Mouse (Mus musculus) CH12.LX (cell line): ENCODE data around the gene Mfrp. TPM values are rescaled to one million over a fixed set of nuclear protein-coding genes. Genes with fewer than 3 reads are reported as not detected.

ENCODE experiments used
- polyA plus RNA-seq: library from polyadenylated mRNA; unstranded; fragments of >175 nt; gene quantifications from 2 replicates; pipeline ENCODE4 v1.2.1, GENCODE M21; 2012; ENCODE audit warnings: low read depth; ENCODE audit not compliant: insufficient read length
- total RNA-seq, 2 experiments: library from RNA; depleted of rRNA; stranded (reverse); fragments of 300-350 nt in 1 of 2; fragments of >200 nt in 1 of 2; gene quantifications; 2 replicates each; pipeline ENCODE4 v1.2.3; 2012 to 2014

The Mfrp gene
- total and polyA plus RNA-seq, 3 experiments: not detected

Other genes starting within 250 kb of the Mfrp start
- not detected in 2 replicates for gene Thy1, start 58.3 kb upstream of the Mfrp start, total RNA-seq (2012; rRNA removed)
- not detected in 2 replicates for gene Thy1, start 58.3 kb upstream of the Mfrp start, total RNA-seq (2014; rRNA removed)
- gene Thy1, start 58.3 kb upstream of the Mfrp start, polyA plus RNA-seq: not detected in 2 replicates
- gene Usp2, start 34.7 kb upstream of the Mfrp start, total RNA-seq (2012; rRNA removed): 1.3 and 2.2 TPM in 2 replicates
- 1.6 and 2.3 TPM in 2 replicates for gene Usp2, start 34.7 kb upstream of the Mfrp start, total RNA-seq (2014; rRNA removed)
- gene Usp2, start 34.7 kb upstream of the Mfrp start, polyA plus RNA-seq: 1.7 and 2.1 TPM in 2 replicates
- not detected in 2 replicates for gene C1qtnf5, start 5.5 kb downstream of the Mfrp start, total RNA-seq (2012; rRNA removed)
- gene C1qtnf5, start 5.5 kb downstream of the Mfrp start, total RNA-seq (2014; rRNA removed): not detected in 2 replicates
- gene C1qtnf5, start 5.5 kb downstream of the Mfrp start, polyA plus RNA-seq: not detected in 2 replicates
- not detected in 2 replicates for gene Gm49380, start 11.8 kb downstream of the Mfrp start, total RNA-seq (2012; rRNA removed)
- gene Gm49380, start 11.8 kb downstream of the Mfrp start, total RNA-seq (2014; rRNA removed): not detected in 2 replicates
- not detected in 2 replicates for gene Gm49380, start 11.8 kb downstream of the Mfrp start, polyA plus RNA-seq
- gene Rnf26, start 11.8 kb downstream of the Mfrp start, total RNA-seq (2012; rRNA removed): 15.3 and 15.4 TPM in 2 replicates
- gene Rnf26, start 11.8 kb downstream of the Mfrp start, total RNA-seq (2014; rRNA removed): 9.2 and 11.7 TPM in 2 replicates
- 31.5 and 40.0 TPM in 2 replicates for gene Rnf26, start 11.8 kb downstream of the Mfrp start, polyA plus RNA-seq
- gene Mcam, start 32.7 kb downstream of the Mfrp start, total RNA-seq (2012; rRNA removed): 0.98 and 1.1 TPM in 2 replicates
- 0.56 and 0.73 TPM in 2 replicates for gene Mcam, start 32.7 kb downstream of the Mfrp start, total RNA-seq (2014; rRNA removed)
- 0.40 and 0.57 TPM in 2 replicates for gene Mcam, start 32.7 kb downstream of the Mfrp start, polyA plus RNA-seq
- 11.9 and 13.4 TPM in 2 replicates for gene Cbl, start 132.3 kb downstream of the Mfrp start, total RNA-seq (2012; rRNA removed)
- 6.5 and 8.3 TPM in 2 replicates for gene Cbl, start 132.3 kb downstream of the Mfrp start, total RNA-seq (2014; rRNA removed)
- 27.1 and 39.0 TPM in 2 replicates for gene Cbl, start 132.3 kb downstream of the Mfrp start, polyA plus RNA-seq
- not detected in 2 replicates for gene Ccdc153, start 138.9 kb downstream of the Mfrp start, total RNA-seq (2012; rRNA removed)
- not detected in 2 replicates for gene Ccdc153, start 138.9 kb downstream of the Mfrp start, total RNA-seq (2014; rRNA removed)
- gene Ccdc153, start 138.9 kb downstream of the Mfrp start, polyA plus RNA-seq: not detected in 2 replicates
- 0.13 TPM in 1 of 2 replicates, not detected in the other for gene Pdzd3, start 149.7 kb downstream of the Mfrp start, total RNA-seq (2012; rRNA removed)
- gene Pdzd3, start 149.7 kb downstream of the Mfrp start, total RNA-seq (2014; rRNA removed): 0.09 TPM in 1 of 2 replicates, not detected in the other
- 0.21 and 0.26 TPM in 2 replicates for gene Pdzd3, start 149.7 kb downstream of the Mfrp start, polyA plus RNA-seq
- gene Nlrx1, start 166.9 kb downstream of the Mfrp start, total RNA-seq (2012; rRNA removed): 8.8 and 10.9 TPM in 2 replicates
- gene Nlrx1, start 166.9 kb downstream of the Mfrp start, total RNA-seq (2014; rRNA removed): 8.0 and 8.8 TPM in 2 replicates
- 12.6 and 15.4 TPM in 2 replicates for gene Nlrx1, start 166.9 kb downstream of the Mfrp start, polyA plus RNA-seq
- gene Abcg4, start 186.9 kb downstream of the Mfrp start, total RNA-seq (2012; rRNA removed): 0.38 and 0.72 TPM in 2 replicates
- 0.23 TPM in 2 replicates for gene Abcg4, start 186.9 kb downstream of the Mfrp start, total RNA-seq (2014; rRNA removed)
- gene Abcg4, start 186.9 kb downstream of the Mfrp start, polyA plus RNA-seq: 0.82 and 1.1 TPM in 2 replicates
- gene Hinfp, start 203.9 kb downstream of the Mfrp start, total RNA-seq (2012; rRNA removed): 16.5 and 16.6 TPM in 2 replicates
- gene Hinfp, start 203.9 kb downstream of the Mfrp start, total RNA-seq (2014; rRNA removed): 13.6 and 14.0 TPM in 2 replicates
- gene Hinfp, start 203.9 kb downstream of the Mfrp start, polyA plus RNA-seq: 18.9 and 22.3 TPM in 2 replicates
- gene C2cd2l, start 218.6 kb downstream of the Mfrp start, total RNA-seq (2012; rRNA removed): 7.2 TPM in 2 replicates
- 2.5 and 2.9 TPM in 2 replicates for gene C2cd2l, start 218.6 kb downstream of the Mfrp start, total RNA-seq (2014; rRNA removed)
- gene C2cd2l, start 218.6 kb downstream of the Mfrp start, polyA plus RNA-seq: 7.3 and 8.6 TPM in 2 replicates
- gene Dpagt1, start 224.3 kb downstream of the Mfrp start, total RNA-seq (2012; rRNA removed): 15.8 and 16.2 TPM in 2 replicates
- 6.4 and 8.5 TPM in 2 replicates for gene Dpagt1, start 224.3 kb downstream of the Mfrp start, total RNA-seq (2014; rRNA removed)
- 31.5 and 41.7 TPM in 2 replicates for gene Dpagt1, start 224.3 kb downstream of the Mfrp start, polyA plus RNA-seq
- gene H2afx, start 233.0 kb downstream of the Mfrp start, total RNA-seq (2012; rRNA removed): 488 and 589 TPM in 2 replicates
- gene H2afx, start 233.0 kb downstream of the Mfrp start, total RNA-seq (2014; rRNA removed): 32.5 and 36.3 TPM in 2 replicates
- gene H2afx, start 233.0 kb downstream of the Mfrp start, polyA plus RNA-seq: 39.5 and 56.6 TPM in 2 replicates
- gene Hmbs, start 242.5 kb downstream of the Mfrp start, total RNA-seq (2012; rRNA removed): 74.0 and 80.9 TPM in 2 replicates
- gene Hmbs, start 242.5 kb downstream of the Mfrp start, total RNA-seq (2014; rRNA removed): 73.7 and 75.2 TPM in 2 replicates
- gene Hmbs, start 242.5 kb downstream of the Mfrp start, polyA plus RNA-seq: 65.0 and 65.1 TPM in 2 replicates